Mouse (Mus musculus) CH12.LX (cell line): ENCODE measurements around the gene Olfr868.

Experiments used
- CTCF ChIP-seq, 2 experiments: IDR thresholded peaks in 1 of 2; conservative IDR thresholded peaks in 1 of 2; 2 replicates each; pipeline ENCODE4 v1.5.1; 2011 to 2012; ENCODE audit warnings: low read depth in 2 of 2, low read length in 2 of 2, improper control_type of control experiment in 1 of 2, inconsistent platforms in 1 of 2, mild to moderate bottlenecking in 1 of 2, moderate library complexity in 1 of 2
- JUN ChIP-seq: IDR thresholded peaks from 2 replicates; pipeline ENCODE4 v1.6.1; 2011; ENCODE audit warnings: low read depth, mild to moderate bottlenecking, low read length, improper control_type of control experiment, moderate library complexity; ENCODE audit not compliant: insufficient read depth
- MAX ChIP-seq: IDR thresholded peaks from 2 replicates; pipeline ENCODE4 v1.6.1; 2011; ENCODE audit warnings: low read length, improper control_type of control experiment
- MAZ ChIP-seq: IDR thresholded peaks from 2 replicates; pipeline ENCODE4 v1.6.1; 2012; ENCODE audit warnings: low read depth, mild to moderate bottlenecking, inconsistent platforms, low read length, improper control_type of control experiment, moderate library complexity
- PAX5 ChIP-seq: IDR thresholded peaks from 2 replicates; pipeline ENCODE4 v1.6.1; 2012; ENCODE audit warnings: low read length, inconsistent platforms, mixed read lengths
- POLR2A ChIP-seq: IDR thresholded peaks from 2 replicates; pipeline ENCODE4 v1.6.1; 2011; ENCODE audit warnings: low read depth, mild to moderate bottlenecking, improper control_type of control experiment, low read length
- TBP ChIP-seq: conservative IDR thresholded peaks from 2 replicates; pipeline ENCODE4 v1.6.1; 2011; ENCODE audit warnings: low read depth, low read length, improper control_type of control experiment
- TCF12 ChIP-seq: IDR thresholded peaks from 2 replicates; pipeline ENCODE4 v1.6.1; 2014; ENCODE audit warnings: low read depth, mild to moderate bottlenecking, inconsistent platforms, low read length, improper control_type of control experiment

- no peak for TF ChIP-seq CTCF (conservative IDR thresholded peaks at IDR 0.05 in 1 of 2, IDR thresholded peaks at IDR 0.05 in 1 of 2; ENCODE audit: low read depth in 2 of 2, low read length in 2 of 2)
- TF ChIP-seq JUN: no peak
- TF ChIP-seq PAX5: no peak
- no peak for TF ChIP-seq MAZ
- TF ChIP-seq TCF12: no peak
- TF ChIP-seq MAX: no peak
- TF ChIP-seq POLR2A: no peak
- no peak for TF ChIP-seq TBP
Observed at GRCm38 (mm10) chr9:20098326-20098725, at the start of gene Olfr868.
